Mouse (Mus musculus) MEL (cell line): ENCODE measurements around the gene Nos1. TPM values are rescaled to one million over a fixed set of nuclear protein-coding genes. Genes with fewer than 3 reads are reported as not detected.

ENCODE experiments used
- DNase-seq: peaks from one replicate; pipeline ENCODE4 v3.0.0; 2011; ENCODE audit warnings: low read depth, low spot score
- H3K27ac ChIP-seq: 2 replicates; pipeline ENCODE4 v1.5.1; 2012; ENCODE audit warnings: low read depth, mild to moderate bottlenecking, control low read depth, low read length, moderate library complexity; ENCODE audit not compliant: control insufficient read depth
- H3K27me3 ChIP-seq, 2 experiments: fragments of 150-350 bp in 1 of 2; sonication (generic) in 1 of 2; 2 replicates each; pipeline ENCODE4 v1.6.1; 2012; ENCODE audit warnings: low read length in 2 of 2, mild to moderate bottlenecking in 2 of 2, improper control_type of control experiment in 1 of 2, moderate library complexity in 1 of 2; ENCODE audit not compliant: insufficient read depth in 2 of 2, control insufficient read depth in 1 of 2
- H3K36me3 ChIP-seq, 2 experiments: 2 replicates each; pipeline ENCODE4 v1.6.1; 2012 to 2014; ENCODE audit warnings: low read length in 2 of 2, improper control_type of control experiment in 1 of 2, inconsistent platforms in 1 of 2, mild to moderate bottlenecking in 1 of 2; ENCODE audit not compliant: insufficient read depth in 2 of 2, control insufficient read depth in 1 of 2
- H3K4me1 ChIP-seq, 2 experiments: fragments of 150-350 bp in 1 of 2; sonication (generic) in 1 of 2; 2 replicates each; pipeline ENCODE4 v1.6.1; 2012; ENCODE audit warnings: low read length in 2 of 2, improper control_type of control experiment in 1 of 2, mild to moderate bottlenecking in 1 of 2; ENCODE audit not compliant: insufficient read depth in 2 of 2, control insufficient read depth in 1 of 2
- H3K4me3 ChIP-seq, 2 experiments: fragments of 150-350 bp in 1 of 2; sonication (generic) in 1 of 2; 2 replicates each; pipeline ENCODE4 v1.5.1; 2012; ENCODE audit warnings: low read depth in 2 of 2, low read length in 2 of 2, mild to moderate bottlenecking in 2 of 2, moderate library complexity in 2 of 2, control low read depth in 1 of 2, improper control_type of control experiment in 1 of 2; ENCODE audit not compliant: control insufficient read depth in 1 of 2, insufficient read depth in 1 of 2
- H3K79me2 ChIP-seq: 2 replicates; pipeline ENCODE4 v1.6.1; 2012; ENCODE audit warnings: mild to moderate bottlenecking, low read length, moderate library complexity; ENCODE audit not compliant: control insufficient read depth, poor library complexity, insufficient read depth
- H3K9ac ChIP-seq: 2 replicates; pipeline ENCODE4 v1.6.1; 2012; ENCODE audit warnings: low read depth, mild to moderate bottlenecking, control low read depth, low read length, moderate library complexity; ENCODE audit not compliant: control insufficient read depth, poor library complexity, severe bottlenecking
- H3K9me3 ChIP-seq: fragments of 150-350 bp; sonication (generic); replicated peaks from 2 replicates; pipeline ENCODE4 v1.6.1; 2012; ENCODE audit warnings: mild to moderate bottlenecking, low read length, improper control_type of control experiment, moderate library complexity; ENCODE audit not compliant: insufficient read depth
- E2F4 ChIP-seq: IDR thresholded peaks from 2 replicates; pipeline ENCODE4 v1.6.1; 2011; ENCODE audit warnings: low read depth, low read length, improper control_type of control experiment, borderline replicate concordance
- ELF1 ChIP-seq: IDR thresholded peaks from 2 replicates; pipeline ENCODE4 v1.6.1; 2014; ENCODE audit warnings: low read depth, mild to moderate bottlenecking, inconsistent platforms, low read length, improper control_type of control experiment, moderate library complexity
- EP300 ChIP-seq, 2 experiments: IDR thresholded peaks; 2 replicates each; pipeline ENCODE4 v1.6.1; 2011; ENCODE audit warnings: improper control_type of control experiment in 2 of 2, low read length in 2 of 2, low read depth in 1 of 2, mild to moderate bottlenecking in 1 of 2
- GATA1 ChIP-seq: IDR thresholded peaks from 2 replicates; pipeline ENCODE4 v1.6.1; 2011; ENCODE audit warnings: low read depth, low read length, improper control_type of control experiment
- HCFC1 ChIP-seq: IDR thresholded peaks from 2 replicates; pipeline ENCODE4 v1.6.1; 2012; ENCODE audit warnings: low read depth, mild to moderate bottlenecking, inconsistent platforms, low read length, improper control_type of control experiment, moderate library complexity
- JUND ChIP-seq: IDR thresholded peaks from 2 replicates; pipeline ENCODE4 v1.6.1; 2011; ENCODE audit warnings: low read depth, mild to moderate bottlenecking, improper control_type of control experiment, low read length
- KAT2A ChIP-seq: conservative IDR thresholded peaks from 2 replicates; pipeline ENCODE4 v1.6.1; 2012; ENCODE audit warnings: low read depth, low read length, improper control_type of control experiment, inconsistent platforms
- MAX ChIP-seq: IDR thresholded peaks from 2 replicates; pipeline ENCODE4 v1.6.1; 2011; ENCODE audit warnings: low read length, improper control_type of control experiment
- MAZ ChIP-seq: IDR thresholded peaks from 2 replicates; pipeline ENCODE4 v1.6.1; 2012; ENCODE audit warnings: low read depth, mild to moderate bottlenecking, inconsistent platforms, low read length, improper control_type of control experiment
- MEF2A ChIP-seq: IDR thresholded peaks from 2 replicates; pipeline ENCODE4 v1.6.1; 2014; ENCODE audit warnings: low read depth, mild to moderate bottlenecking, inconsistent platforms, low read length, improper control_type of control experiment; ENCODE audit not compliant: poor library complexity, insufficient replicate concordance, severe bottlenecking; ENCODE audit errors: extremely low read depth
- MXI1 ChIP-seq: IDR thresholded peaks from 2 replicates; pipeline ENCODE4 v1.6.1; 2011; ENCODE audit warnings: mild to moderate bottlenecking, low read depth, low read length, improper control_type of control experiment
- MYB ChIP-seq: IDR thresholded peaks from 2 replicates; pipeline ENCODE4 v1.6.1; 2011; ENCODE audit warnings: mild to moderate bottlenecking, low read depth, low read length, improper control_type of control experiment
- MYC ChIP-seq: IDR thresholded peaks from 2 replicates; pipeline ENCODE4 v1.6.1; 2011; ENCODE audit warnings: low read depth, mild to moderate bottlenecking, low read length, improper control_type of control experiment, moderate library complexity
- NELFE ChIP-seq: IDR thresholded peaks from 2 replicates; pipeline ENCODE4 v1.6.1; 2011; ENCODE audit warnings: low read depth, low read length, improper control_type of control experiment
- POLR2AphosphoS2 ChIP-seq: IDR thresholded peaks from 2 replicates; pipeline ENCODE4 v1.6.1; 2011; ENCODE audit warnings: low read length, improper control_type of control experiment
- POLR2AphosphoS5 ChIP-seq: IDR thresholded peaks from 2 replicates; pipeline ENCODE4 v1.6.1; 2012; ENCODE audit warnings: low read depth, borderline replicate concordance, mild to moderate bottlenecking, inconsistent platforms, low read length, moderate library complexity, mixed read lengths
- RCOR1 ChIP-seq: IDR thresholded peaks from 2 replicates; pipeline ENCODE4 v1.6.1; 2012; ENCODE audit warnings: low read depth, mild to moderate bottlenecking, inconsistent platforms, low read length, improper control_type of control experiment
- TAL1 ChIP-seq: IDR thresholded peaks from 2 replicates; pipeline ENCODE4 v1.6.1; 2012; ENCODE audit warnings: mild to moderate bottlenecking, inconsistent platforms, low read length, moderate library complexity, mixed read lengths
- TBP ChIP-seq: IDR thresholded peaks from 2 replicates; pipeline ENCODE4 v1.8.0; 2011; ENCODE audit warnings: low read depth, low read length, improper control_type of control experiment
- TCF12 ChIP-seq: IDR thresholded peaks from 2 replicates; pipeline ENCODE4 v1.6.1; 2014; ENCODE audit warnings: low read depth, mild to moderate bottlenecking, inconsistent platforms, low read length, improper control_type of control experiment, moderate library complexity
- UBTF ChIP-seq: IDR thresholded peaks from 2 replicates; pipeline ENCODE4 v1.6.1; 2012; ENCODE audit warnings: low read depth, mild to moderate bottlenecking, inconsistent platforms, low read length, improper control_type of control experiment, moderate library complexity, borderline replicate concordance; ENCODE audit not compliant: insufficient read depth
- USF2 ChIP-seq, 2 experiments: IDR thresholded peaks; 2 replicates each; pipeline ENCODE4 v1.6.1; 2011 to 2012; ENCODE audit warnings: improper control_type of control experiment in 2 of 2, low read length in 2 of 2, borderline replicate concordance in 1 of 2, inconsistent platforms in 1 of 2, low read depth in 1 of 2, mild to moderate bottlenecking in 1 of 2; ENCODE audit not compliant: insufficient read depth in 1 of 2
- ZC3H11A ChIP-seq: IDR thresholded peaks from 2 replicates; pipeline ENCODE4 v1.6.1; 2012; ENCODE audit warnings: low read depth, mild to moderate bottlenecking, inconsistent platforms, low read length, improper control_type of control experiment
- ZMIZ1 ChIP-seq: IDR thresholded peaks from 2 replicates; pipeline ENCODE4 v1.6.1; 2012; ENCODE audit warnings: low read depth, mild to moderate bottlenecking, inconsistent platforms, low read length, improper control_type of control experiment, moderate library complexity
- ZNF384 ChIP-seq: IDR thresholded peaks from 2 replicates; pipeline ENCODE4 v1.6.1; 2012; ENCODE audit warnings: low read depth, mild to moderate bottlenecking, inconsistent platforms, low read length, improper control_type of control experiment
- polyA plus RNA-seq, 2 experiments: library from polyadenylated mRNA; stranded (reverse) in 1 of 2; unstranded in 1 of 2; fragments of >175 nt in 1 of 2; fragments of >200 nt in 1 of 2; gene quantifications; 2 replicates each; pipeline versions ENCODE4 v1.2.1 to v1.2.4; 2012; ENCODE audit warnings: low replicate concordance in 2 of 2, low read depth in 1 of 2; ENCODE audit not compliant: insufficient read length in 2 of 2, insufficient read depth in 1 of 2, missing spikeins in 1 of 2
- total RNA-seq: library from RNA; depleted of rRNA; stranded (reverse); fragments of 300-350 nt; gene quantifications from 2 replicates; pipeline ENCODE4 v1.2.3, GENCODE M21; 2012

The Nos1 gene
- total and polyA plus RNA-seq, 3 experiments = 0.35 to 1.5 TPM; not detected in 1

DNA sequence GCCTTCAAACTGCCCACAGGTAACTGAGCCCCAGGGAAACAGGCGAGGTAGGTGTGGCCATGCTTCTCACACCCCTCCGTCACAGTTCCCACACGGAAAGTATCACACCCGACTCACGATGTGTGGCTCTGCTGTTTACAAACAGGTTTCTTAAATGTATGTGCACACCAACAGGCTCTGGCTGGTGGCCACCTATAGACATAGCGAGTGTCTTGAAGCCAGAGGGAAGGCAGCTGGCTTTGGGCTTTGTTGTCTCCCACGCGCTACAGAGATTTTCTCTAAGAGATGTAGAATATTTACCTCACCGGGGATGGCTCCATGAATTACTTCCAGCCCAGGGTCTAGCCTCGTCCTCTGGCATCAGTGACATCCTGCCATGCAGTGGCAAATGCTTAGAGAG is 118.5 kb downstream of the Nos1 start:
- Histone ChIP-seq H3K4me3 (no peak overlapping the region), H3K36me3 (no peaks in the 10 kb centered on the region), H3K27ac (no peak overlapping the region), H3K79me2 (no peaks in the 10 kb centered on the region), H3K27me3 (no peaks in the 10 kb centered on the region), H3K9me3 (no peaks in the 10 kb centered on the region), H3K9ac (no peak overlapping the region), H3K4me1 (no peaks in the 10 kb centered on the region)
- DNase-seq = no peak
- TF ChIP-seq ELF1 (no peak), GATA1 (no peak), USF2 (IDR thresholded peaks at IDR 0.05; ENCODE audit: borderline replicate concordance in 1 of 2, insufficient read depth in 1 of 2, low read depth in 1 of 2, low read length in 2 of 2) (no peak), EP300 (IDR thresholded peaks at IDR 0.05; ENCODE audit: low read depth in 1 of 2, low read length in 2 of 2) (no peak), ZC3H11A (no peak), MXI1 (no peak), MYC (no peak), TCF12 (no peak), TAL1 (no peak), MEF2A (no peak), ZNF384 (no peak), POLR2AphosphoS5 (no peak), UBTF (no peak), MYB (no peak), MAX (no peak), HCFC1 (no peak), JUND (no peak), ZMIZ1 (no peak), POLR2AphosphoS2 (no peak)

DNA sequence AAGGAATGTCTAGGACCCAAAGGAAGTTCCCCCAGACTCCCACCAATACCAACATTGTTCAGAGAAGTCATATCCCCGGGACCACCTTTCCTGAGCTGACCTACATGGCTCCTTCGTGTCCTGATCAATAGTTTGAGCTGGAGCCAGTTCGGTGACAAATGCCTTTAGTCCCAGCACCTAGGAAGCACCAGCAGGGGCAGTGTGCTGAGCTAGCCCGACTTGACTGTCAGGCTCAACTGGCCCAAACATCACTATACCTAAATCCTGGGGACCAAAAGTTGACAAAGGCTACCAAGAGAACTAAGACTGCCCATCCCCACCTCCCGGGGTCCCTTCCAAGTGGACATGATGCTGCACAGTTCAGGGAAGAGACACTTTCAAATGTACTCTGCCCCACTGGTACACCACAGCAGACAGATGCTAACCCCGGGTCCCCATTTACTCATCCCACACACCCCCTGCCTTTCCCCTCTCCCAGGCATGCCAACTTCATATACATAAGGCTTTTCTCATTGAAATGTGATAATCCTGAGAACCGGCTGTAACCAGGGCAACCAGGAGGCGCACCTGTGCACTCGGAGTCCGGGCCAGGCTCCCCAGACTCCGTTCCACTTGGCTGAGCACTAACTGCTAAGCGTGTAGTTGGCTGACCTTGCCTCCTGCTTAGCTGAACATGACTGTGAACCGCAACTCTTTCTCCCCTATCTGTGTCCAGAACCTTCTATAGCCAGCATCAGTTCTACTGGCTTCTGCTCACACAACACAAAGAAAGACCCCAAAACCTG is 120.3 kb downstream of the Nos1 start:
- H3K4me1 ChIP-seq = no peaks in the 10 kb centered on the region
- no peak overlapping the region for H3K4me3 ChIP-seq
- no peaks in the 10 kb centered on the region for H3K27me3 ChIP-seq
- no peak overlapping the region for H3K27ac ChIP-seq
- H3K79me2 ChIP-seq = no peaks in the 10 kb centered on the region
- H3K9me3 ChIP-seq = no peaks in the 10 kb centered on the region
- TF ChIP-seq ZC3H11A = no peak
- TF ChIP-seq HCFC1 = no peak
- TF ChIP-seq ZNF384 = no peak
- TF ChIP-seq MAZ = no peak
- TF ChIP-seq NELFE = no peak
- TF ChIP-seq TBP = no peak
- TF ChIP-seq MAX = no peak
- TF ChIP-seq EP300 (IDR thresholded peaks at IDR 0.05; ENCODE audit: low read depth in 1 of 2, low read length in 2 of 2) = no peak
- TF ChIP-seq KAT2A = no peak
- TF ChIP-seq POLR2AphosphoS2 = no peak
- no peak for TF ChIP-seq POLR2AphosphoS5
- no peak for TF ChIP-seq RCOR1
- TF ChIP-seq MXI1 = no peak
- no peak for TF ChIP-seq MEF2A
- TF ChIP-seq E2F4 = no peak
- no peak for TF ChIP-seq ZMIZ1
- DNase-seq = no peak
- no peak overlapping the region for H3K9ac ChIP-seq
- no peaks in the 10 kb centered on the region for H3K36me3 ChIP-seq
